Mouse (Mus musculus): ENCODE data around the gene Milr1. TPM values are rescaled to one million over a fixed set of nuclear protein-coding genes. Genes with fewer than 3 reads are reported as not detected.
"Not testable (repeated sequence)": the region's sequence is repeated elsewhere in the genome, so short reads cannot be mapped to it uniquely, and the experiment has no call there.

The Milr1 gene
- polyA plus RNA-seq, 1 experiment from 2014 or later: 2.2 TPM

- H3K4me3 ChIP-seq (ENCODE audit: low read length); H3K4me1 ChIP-seq (ENCODE audit: control insufficient read depth, insufficient read depth, low read length); H3K4me2 ChIP-seq (ENCODE audit: low read depth, low read length); H3K9me3 ChIP-seq (replicated peaks; ENCODE audit: control insufficient read depth, low read length); H3K27me3 ChIP-seq (ENCODE audit: control insufficient read depth, insufficient read depth, low read length); H3K27ac ChIP-seq (ENCODE audit: low read length); ATAC-seq (replicated peaks; ENCODE audit: extremely low read depth, insufficient read depth, low FRiP score); H3K9ac ChIP-seq (ENCODE audit: low read length): not testable (repeated sequence)
- WGBS: 60% methylated on average over 1 of the region's 1 CpGs
- H3K36me3 ChIP-seq (ENCODE audit: control insufficient read depth, insufficient read depth): peaks cover 32% of the 10 kb centered on the region
These were observed 56.4 kb downstream of the Milr1 start for GRCm38 (mm10) chr11:106807442-106807841.

GRCm38 (mm10) chr11:106812410-106813136 is 61.5 kb downstream of the Milr1 start:
- WGBS: 85% methylated on average over 7 of the region's 7 CpGs
- H3K4me1 ChIP-seq (ENCODE audit: control insufficient read depth, insufficient read depth, low read length): peaks cover 5% of the 10 kb centered on the region
- no peak overlapping the region for H3K9ac ChIP-seq (ENCODE audit: low read length)
- peaks cover 42% of the 10 kb centered on the region for H3K36me3 ChIP-seq (ENCODE audit: control insufficient read depth, insufficient read depth)
- no peaks in the 10 kb centered on the region for H3K27me3 ChIP-seq (ENCODE audit: control insufficient read depth, insufficient read depth, low read length)
- H3K27ac ChIP-seq (ENCODE audit: low read length): no peak overlapping the region
- ATAC-seq (replicated peaks; ENCODE audit: extremely low read depth, insufficient read depth, low FRiP score): no peak
- no peak overlapping the region for H3K4me2 ChIP-seq (ENCODE audit: low read depth, low read length)
- no peak overlapping the region for H3K4me3 ChIP-seq (ENCODE audit: low read length)
- no peaks in the 10 kb centered on the region for H3K9me3 ChIP-seq (replicated peaks; ENCODE audit: control insufficient read depth, low read length)

GRCm38 (mm10) chr11:106814601-106815320 is 63.7 kb downstream of the Milr1 start:
- no peak overlapping the region for H3K4me2 ChIP-seq (ENCODE audit: low read depth, low read length)
- peaks cover 20% of the 10 kb centered on the region for H3K4me1 ChIP-seq (ENCODE audit: control insufficient read depth, insufficient read depth, low read length)
- no peaks in the 10 kb centered on the region for H3K9me3 ChIP-seq (replicated peaks; ENCODE audit: control insufficient read depth, low read length)
- no peak for ATAC-seq (replicated peaks; ENCODE audit: extremely low read depth, insufficient read depth, low FRiP score)
- no peaks in the 10 kb centered on the region for H3K27me3 ChIP-seq (ENCODE audit: control insufficient read depth, insufficient read depth, low read length)
- no peak overlapping the region for H3K4me3 ChIP-seq (ENCODE audit: low read length)
- WGBS: 74% methylated on average over 14 of the region's 14 CpGs
- H3K9ac ChIP-seq (ENCODE audit: low read length): no peak overlapping the region
- H3K36me3 ChIP-seq (ENCODE audit: control insufficient read depth, insufficient read depth): peaks cover 44% of the 10 kb centered on the region
- H3K27ac ChIP-seq (ENCODE audit: low read length): no peak overlapping the region

- Histone ChIP-seq H3K27me3 (ENCODE audit: control insufficient read depth, insufficient read depth, low read length) (no peaks in the 10 kb centered on the region), H3K9ac (ENCODE audit: low read length) (no peak overlapping the region), H3K4me3 (ENCODE audit: low read length) (no peak overlapping the region), H3K36me3 (ENCODE audit: control insufficient read depth, insufficient read depth) (peaks cover 48% of the 10 kb centered on the region), H3K9me3 (replicated peaks; ENCODE audit: control insufficient read depth, low read length) (no peaks in the 10 kb centered on the region), H3K27ac (ENCODE audit: low read length) (no peak overlapping the region), H3K4me2 (ENCODE audit: low read depth, low read length) (no peak overlapping the region), H3K4me1 (ENCODE audit: control insufficient read depth, insufficient read depth, low read length) (peaks cover 20% of the 10 kb centered on the region)
- 90% methylated on average over 2 of the region's 2 CpGs for WGBS
- no peak for ATAC-seq (replicated peaks; ENCODE audit: extremely low read depth, insufficient read depth, low FRiP score)
These were observed 64.3 kb downstream of the Milr1 start for GRCm38 (mm10) chr11:106815331-106815730.

GRCm38 (mm10) chr11:106815761-106816160 is 64.7 kb downstream of the Milr1 start:
- Histone ChIP-seq H3K4me2 (ENCODE audit: low read depth, low read length) (no peak overlapping the region), H3K36me3 (ENCODE audit: control insufficient read depth, insufficient read depth) (peaks cover 46% of the 10 kb centered on the region), H3K27me3 (ENCODE audit: control insufficient read depth, insufficient read depth, low read length) (no peaks in the 10 kb centered on the region), H3K9ac (ENCODE audit: low read length) (no peak overlapping the region), H3K27ac (ENCODE audit: low read length) (no peak overlapping the region), H3K4me1 (ENCODE audit: control insufficient read depth, insufficient read depth, low read length) (peaks cover 21% of the 10 kb centered on the region), H3K4me3 (ENCODE audit: low read length) (no peak overlapping the region), H3K9me3 (replicated peaks; ENCODE audit: control insufficient read depth, low read length) (no peaks in the 10 kb centered on the region)
- no peak for ATAC-seq (replicated peaks; ENCODE audit: extremely low read depth, insufficient read depth, low FRiP score)
- WGBS: 64% methylated on average over 2 of the region's 2 CpGs

- H3K9me3 ChIP-seq (replicated peaks; ENCODE audit: control insufficient read depth, low read length): no peaks in the 10 kb centered on the region
- H3K4me3 ChIP-seq (ENCODE audit: low read length): no peak overlapping the region
- H3K27ac ChIP-seq (ENCODE audit: low read length): no peak overlapping the region
- H3K4me2 ChIP-seq (ENCODE audit: low read depth, low read length): no peak overlapping the region
- H3K4me1 ChIP-seq (ENCODE audit: control insufficient read depth, insufficient read depth, low read length): peaks cover 26% of the 10 kb centered on the region
- no peak for ATAC-seq (replicated peaks; ENCODE audit: extremely low read depth, insufficient read depth, low FRiP score)
- 66% methylated on average over 7 of the region's 7 CpGs for WGBS
- peaks cover 41% of the 10 kb centered on the region for H3K36me3 ChIP-seq (ENCODE audit: control insufficient read depth, insufficient read depth)
- no peak overlapping the region for H3K9ac ChIP-seq (ENCODE audit: low read length)
- no peaks in the 10 kb centered on the region for H3K27me3 ChIP-seq (ENCODE audit: control insufficient read depth, insufficient read depth, low read length)
These were observed 65.3 kb downstream of the Milr1 start for GRCm38 (mm10) chr11:106816316-106816715.

- WGBS: 87% methylated on average over 3 of the region's 3 CpGs
- Histone ChIP-seq H3K4me1 (ENCODE audit: control insufficient read depth, insufficient read depth, low read length) (peaks cover 30% of the 10 kb centered on the region), H3K4me3 (ENCODE audit: low read length) (no peak overlapping the region), H3K4me2 (ENCODE audit: low read depth, low read length) (no peak overlapping the region), H3K9ac (ENCODE audit: low read length) (no peak overlapping the region), H3K27ac (ENCODE audit: low read length) (no peak overlapping the region), H3K27me3 (ENCODE audit: control insufficient read depth, insufficient read depth, low read length) (no peaks in the 10 kb centered on the region), H3K9me3 (replicated peaks; ENCODE audit: control insufficient read depth, low read length) (no peaks in the 10 kb centered on the region), H3K36me3 (ENCODE audit: control insufficient read depth, insufficient read depth) (peaks cover 42% of the 10 kb centered on the region)
- no peak for ATAC-seq (replicated peaks; ENCODE audit: extremely low read depth, insufficient read depth, low FRiP score)
These were observed 66.1 kb downstream of the Milr1 start for GRCm38 (mm10) chr11:106817156-106817555.

GRCm38 (mm10) chr11:106817808-106818207 is 66.8 kb downstream of the Milr1 start:
- WGBS: 71% methylated on average over 6 of the region's 6 CpGs

GRCm38 (mm10) chr11:106818341-106818740 is 67.3 kb downstream of the Milr1 start:
- Histone ChIP-seq H3K4me2 (ENCODE audit: low read depth, low read length) (peak overlapping the region; percentile 41), H3K9me3 (replicated peaks; ENCODE audit: control insufficient read depth, low read length) (no peaks in the 10 kb centered on the region), H3K4me3 (ENCODE audit: low read length) (no peak overlapping the region), H3K27ac (ENCODE audit: low read length) (peak overlapping the region; percentile 30; the same call in 1 of the 2 replicates), H3K9ac (ENCODE audit: low read length) (no peak overlapping the region), H3K27me3 (ENCODE audit: control insufficient read depth, insufficient read depth, low read length) (no peaks in the 10 kb centered on the region), H3K36me3 (ENCODE audit: control insufficient read depth, insufficient read depth) (peaks cover 39% of the 10 kb centered on the region), H3K4me1 (ENCODE audit: control insufficient read depth, insufficient read depth, low read length) (peaks cover 33% of the 10 kb centered on the region)
- 15% methylated on average over 9 of the region's 9 CpGs for WGBS
- no peak; the same call in 1 of the 2 replicates for ATAC-seq (replicated peaks; ENCODE audit: extremely low read depth, insufficient read depth, low FRiP score)

More at GRCm38 (mm10) chr11:106817808-106818207, 66.8 kb downstream of the Milr1 start:
- Histone ChIP-seq H3K4me2 (ENCODE audit: low read depth, low read length) (no peak overlapping the region), H3K9ac (ENCODE audit: low read length) (no peak overlapping the region), H3K27me3 (ENCODE audit: control insufficient read depth, insufficient read depth, low read length) (no peaks in the 10 kb centered on the region), H3K27ac (ENCODE audit: low read length) (no peak overlapping the region), H3K4me1 (ENCODE audit: control insufficient read depth, insufficient read depth, low read length) (peaks cover 33% of the 10 kb centered on the region), H3K36me3 (ENCODE audit: control insufficient read depth, insufficient read depth) (peaks cover 41% of the 10 kb centered on the region), H3K4me3 (ENCODE audit: low read length) (no peak overlapping the region), H3K9me3 (replicated peaks; ENCODE audit: control insufficient read depth, low read length) (no peaks in the 10 kb centered on the region)
- no peak for ATAC-seq (replicated peaks; ENCODE audit: extremely low read depth, insufficient read depth, low FRiP score)

All from heart, embryonic 16.5 days (tissue).